Mouse (Mus musculus) gastrocnemius, adult 2 months (tissue): ENCODE data around the gene Tbck. TPM values are rescaled to one million over a fixed set of nuclear protein-coding genes. Genes with fewer than 3 reads are reported as not detected.

ENCODE experiments used
- DNase-seq: peaks from one replicate; pipeline ENCODE4 v3.0.0; 2022
- H3K27ac ChIP-seq: fragments of 200-600 bp; 2 replicates; pipeline ENCODE4 v1.8.1; 2022; ENCODE audit warnings: mild to moderate bottlenecking
- H3K4me3 ChIP-seq: fragments of 200-600 bp; 2 replicates; pipeline ENCODE4 v1.8.1; 2022; ENCODE audit warnings: mild to moderate bottlenecking, moderate library complexity
- CTCF ChIP-seq: fragments of 200-600 bp; IDR thresholded peaks from 2 replicates; pipeline ENCODE4 v1.8.1; 2022; ENCODE audit warnings: antibody characterized with exemption, mild to moderate bottlenecking, moderate library complexity
- intact Hi-C: fragments of 180-260 bp; cut with DNase I; formaldehyde crosslinking; loops from one replicate; pipeline ENCODE4 v1.15.1; 2025
- total RNA-seq, 2 experiments: library from RNA; stranded (reverse); gene quantifications; 2 replicates each; pipeline ENCODE4 v1.2.3; 2021

Tbck gene
- total RNA-seq, 2 experiments from 2014 or later: 9.6 to 9.8 TPM

GRCm38 (mm10) chr3:132781103-132781502 is 97.2 kb downstream of the Tbck start:
- Histone ChIP-seq H3K4me3 (no peak overlapping the region), H3K27ac (no peak overlapping the region)
- DNase-seq: no peak
- intact Hi-C loops: no loop called here
- no peak for TF ChIP-seq CTCF

- Histone ChIP-seq H3K27ac (no peak overlapping the region), H3K4me3 (no peak overlapping the region)
- no peak for TF ChIP-seq CTCF
- no peak for DNase-seq
- intact Hi-C loops: no loop called here
Measured at GRCm38 (mm10) chr3:132783087-132783486, 99.1 kb downstream of the Tbck start.

- Histone ChIP-seq H3K4me3 (no peak overlapping the region), H3K27ac (no peak overlapping the region)
- DNase-seq: no peak
- intact Hi-C loops: no loop called here
- TF ChIP-seq CTCF: no peak
Measured at GRCm38 (mm10) chr3:132784732-132785131, 100.8 kb downstream of the Tbck start.

- DNase-seq: no peak
- TF ChIP-seq CTCF: no peak
- no peak overlapping the region for H3K4me3 ChIP-seq
- no peak overlapping the region for H3K27ac ChIP-seq
- intact Hi-C loops: no loop called here
Measured at GRCm38 (mm10) chr3:132786690-132787089, 102.7 kb downstream of the Tbck start.

- no peak for DNase-seq
- Histone ChIP-seq H3K4me3 (no peak overlapping the region), H3K27ac (no peak overlapping the region)
- intact Hi-C loops: no loop called here
- no peak for TF ChIP-seq CTCF
Measured at GRCm38 (mm10) chr3:132787775-132788174, 103.8 kb downstream of the Tbck start.

GRCm38 (mm10) chr3:132791140-132791539 is 107.2 kb downstream of the Tbck start:
- DNase-seq: no peak
- TF ChIP-seq CTCF: no peak
- intact Hi-C loops: no loop called here
- H3K27ac ChIP-seq: no peak overlapping the region
- H3K4me3 ChIP-seq: no peak overlapping the region

- no peak overlapping the region for H3K27ac ChIP-seq
- intact Hi-C loops: no loop called here
- no peak for DNase-seq
- TF ChIP-seq CTCF: no peak
- H3K4me3 ChIP-seq: no peak overlapping the region
Measured at GRCm38 (mm10) chr3:132800196-132800595, 116.3 kb downstream of the Tbck start.

GRCm38 (mm10) chr3:132801910-132802309 is 118.0 kb downstream of the Tbck start:
- no peak overlapping the region for H3K27ac ChIP-seq
- intact Hi-C loops: no loop called here
- DNase-seq: no peak
- no peak overlapping the region for H3K4me3 ChIP-seq
- TF ChIP-seq CTCF: no peak

GRCm38 (mm10) chr3:132807888-132808579 is 124.1 kb downstream of the Tbck start:
- DNase-seq: no peak
- no peak for TF ChIP-seq CTCF
- Histone ChIP-seq H3K27ac (no peak overlapping the region), H3K4me3 (no peak overlapping the region)
- intact Hi-C loops: no loop called here

- DNase-seq: no peak
- Histone ChIP-seq H3K27ac (no peak overlapping the region), H3K4me3 (no peak overlapping the region)
- no peak for TF ChIP-seq CTCF
- intact Hi-C loops: no loop called here
Measured at GRCm38 (mm10) chr3:132808951-132809350, 125.0 kb downstream of the Tbck start.

- no peak for DNase-seq
- intact Hi-C loops: no loop called here
- Histone ChIP-seq H3K4me3 (no peak overlapping the region), H3K27ac (no peak overlapping the region)
- TF ChIP-seq CTCF: no peak
Measured at GRCm38 (mm10) chr3:132811791-132812190, 127.8 kb downstream of the Tbck start.

- Histone ChIP-seq H3K27ac (no peak overlapping the region), H3K4me3 (no peak overlapping the region)
- no peak for DNase-seq
- TF ChIP-seq CTCF: no peak
- intact Hi-C loops: no loop called here
Measured at GRCm38 (mm10) chr3:132812356-132812755, 128.4 kb downstream of the Tbck start.

GRCm38 (mm10) chr3:132813147-132813546 is 129.2 kb downstream of the Tbck start:
- no peak for DNase-seq
- H3K4me3 ChIP-seq: no peak overlapping the region
- no peak overlapping the region for H3K27ac ChIP-seq
- TF ChIP-seq CTCF: no peak
- intact Hi-C loops: no loop called here
